Mouse (Mus musculus) embryonic facial prominence, embryonic 15.5 days (tissue): ENCODE results near the gene Zbed3. TPM values are rescaled to one million over a fixed set of nuclear protein-coding genes. Genes with fewer than 3 reads are reported as not detected.

Experiments used
- ATAC-seq: fragments of 200-750 bp; cut with Nextera tagmentation; 2 replicates; pipeline ENCODE4 v1.8.0; 2017; ENCODE audit warnings: low read depth, moderate TSS enrichment; ENCODE audit not compliant: insufficient number of reproducible peaks, low FRiP score, low TSS enrichment
- H3K27ac ChIP-seq: fragments of 300-500 bp; sonication (generic); replicated peaks from 2 replicates; pipeline ENCODE4 v1.5.1; 2015; ENCODE audit warnings: mild to moderate bottlenecking, inconsistent platforms
- H3K27me3 ChIP-seq: fragments of 300-500 bp; sonication (generic); 2 replicates; pipeline ENCODE4 v1.6.1; 2015; ENCODE audit warnings: inconsistent platforms
- H3K36me3 ChIP-seq: fragments of 300-500 bp; sonication (generic); 2 replicates; pipeline ENCODE4 v1.6.1; 2015; ENCODE audit warnings: mild to moderate bottlenecking, inconsistent platforms
- H3K4me1 ChIP-seq: fragments of 300-500 bp; sonication (generic); 2 replicates; pipeline ENCODE4 v1.6.1; 2015; ENCODE audit warnings: inconsistent platforms
- H3K4me2 ChIP-seq: fragments of 300-500 bp; sonication (generic); replicated peaks from 2 replicates; pipeline ENCODE4 v1.6.1; 2015; ENCODE audit warnings: mild to moderate bottlenecking, inconsistent platforms
- H3K4me3 ChIP-seq: fragments of 300-500 bp; sonication (generic); replicated peaks from 2 replicates; pipeline ENCODE4 v1.5.1; 2015; ENCODE audit warnings: mild to moderate bottlenecking, inconsistent platforms
- H3K9ac ChIP-seq: fragments of 300-500 bp; sonication (generic); 2 replicates; pipeline ENCODE4 v1.6.1; 2015; ENCODE audit warnings: inconsistent platforms
- H3K9me3 ChIP-seq: fragments of 300-500 bp; sonication (generic); replicated peaks from 2 replicates; pipeline ENCODE4 v1.6.1; 2016; ENCODE audit warnings: inconsistent platforms
- WGBS: fragments of 180-500 bp; shearing (Covaris S2); methylation state at CpG from one replicate; pipeline ENCODE4 v1.1.7; 2015; 5-methylcytosine and 5-hydroxymethylcytosine counted together
- polyA plus RNA-seq: library from polyadenylated mRNA; unstranded; fragments of >200 nt; fragmentation: Nextera tagmentation; extraction: Ambion mirVana; gene quantifications from 2 replicates; pipeline ENCODE4 v1.2.1, GENCODE M21; 2015

The Zbed3 gene
- 57.1 and 59.8 TPM in 2 replicates for polyA plus RNA-seq

DNA sequence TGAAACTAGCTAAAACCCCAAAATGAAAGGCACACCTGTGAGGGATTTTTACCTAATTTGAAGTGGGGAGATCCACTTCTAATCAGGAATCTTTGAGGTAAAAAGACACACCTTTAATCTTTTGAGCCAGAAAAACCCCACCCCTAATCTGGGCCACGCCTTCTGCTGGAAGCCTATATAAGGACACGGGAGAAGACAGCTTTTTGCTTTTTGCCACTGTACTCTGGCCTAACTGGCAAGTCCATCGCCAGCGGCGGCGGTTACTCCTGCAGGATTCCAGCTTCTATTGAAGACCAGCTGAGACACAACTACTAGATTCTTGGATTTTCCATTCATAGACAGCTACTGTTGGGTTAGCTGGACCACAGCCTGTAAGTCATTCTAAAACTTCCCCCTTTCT lies at the start of gene Zbed3:
Gene Zbed3, plus strand, starts transcription at position 213 of the 400 bp plus-strand sequence.
- WGBS: 91% methylated on average over 6 of the region's 6 CpGs
- Histone ChIP-seq H3K9ac (peak within 1 kb of the TSS; percentile 86), H3K9me3 (no peaks in the 10 kb centered on the region), H3K36me3 (no peaks in the 10 kb centered on the region), H3K4me1 (peaks cover 24% of the 10 kb centered on the region), H3K4me2 (peak within 1 kb of the TSS; percentile 84), H3K4me3 (peak within 1 kb of the TSS; percentile 80), H3K27me3 (no peaks in the 10 kb centered on the region), H3K27ac (peak within 1 kb of the TSS; percentile 99)
- no peak for ATAC-seq

DNA sequence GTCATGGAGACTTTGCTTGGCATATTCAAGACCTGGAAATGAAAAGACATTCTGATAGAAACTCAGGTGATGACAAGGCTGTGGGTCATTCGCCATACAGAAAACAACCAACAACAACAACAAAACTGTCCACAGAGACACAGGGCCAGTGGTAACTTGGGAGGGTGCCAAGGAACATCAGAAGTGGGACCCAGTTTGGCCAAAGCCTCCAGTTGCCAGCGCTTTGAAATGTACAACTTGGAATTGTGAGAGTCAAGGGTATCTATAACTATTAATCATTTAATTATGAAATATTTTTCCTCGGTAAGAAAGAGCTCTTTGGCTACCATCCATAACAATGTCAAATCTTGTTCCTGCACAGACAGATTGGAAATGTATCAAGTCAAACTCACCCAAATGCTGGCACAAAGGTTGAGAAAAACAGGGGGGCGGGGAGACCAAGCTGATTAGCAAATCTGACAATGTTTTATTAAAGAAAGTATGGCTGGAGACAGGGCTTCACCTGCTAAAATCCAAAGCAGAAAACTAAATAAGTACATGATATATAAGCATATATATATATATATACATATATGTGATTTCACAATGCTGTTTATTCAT lies 44.9 kb upstream of the Zbed3 start:
- Histone ChIP-seq H3K9ac (no peak overlapping the region), H3K27me3 (no peaks in the 10 kb centered on the region), H3K27ac (no peak overlapping the region), H3K4me1 (no peaks in the 10 kb centered on the region), H3K9me3 (no peaks in the 10 kb centered on the region), H3K36me3 (no peaks in the 10 kb centered on the region), H3K4me3 (no peak overlapping the region), H3K4me2 (no peak overlapping the region)
- WGBS: 77% methylated on average over 4 of the region's 4 CpGs
- ATAC-seq: no peak

DNA sequence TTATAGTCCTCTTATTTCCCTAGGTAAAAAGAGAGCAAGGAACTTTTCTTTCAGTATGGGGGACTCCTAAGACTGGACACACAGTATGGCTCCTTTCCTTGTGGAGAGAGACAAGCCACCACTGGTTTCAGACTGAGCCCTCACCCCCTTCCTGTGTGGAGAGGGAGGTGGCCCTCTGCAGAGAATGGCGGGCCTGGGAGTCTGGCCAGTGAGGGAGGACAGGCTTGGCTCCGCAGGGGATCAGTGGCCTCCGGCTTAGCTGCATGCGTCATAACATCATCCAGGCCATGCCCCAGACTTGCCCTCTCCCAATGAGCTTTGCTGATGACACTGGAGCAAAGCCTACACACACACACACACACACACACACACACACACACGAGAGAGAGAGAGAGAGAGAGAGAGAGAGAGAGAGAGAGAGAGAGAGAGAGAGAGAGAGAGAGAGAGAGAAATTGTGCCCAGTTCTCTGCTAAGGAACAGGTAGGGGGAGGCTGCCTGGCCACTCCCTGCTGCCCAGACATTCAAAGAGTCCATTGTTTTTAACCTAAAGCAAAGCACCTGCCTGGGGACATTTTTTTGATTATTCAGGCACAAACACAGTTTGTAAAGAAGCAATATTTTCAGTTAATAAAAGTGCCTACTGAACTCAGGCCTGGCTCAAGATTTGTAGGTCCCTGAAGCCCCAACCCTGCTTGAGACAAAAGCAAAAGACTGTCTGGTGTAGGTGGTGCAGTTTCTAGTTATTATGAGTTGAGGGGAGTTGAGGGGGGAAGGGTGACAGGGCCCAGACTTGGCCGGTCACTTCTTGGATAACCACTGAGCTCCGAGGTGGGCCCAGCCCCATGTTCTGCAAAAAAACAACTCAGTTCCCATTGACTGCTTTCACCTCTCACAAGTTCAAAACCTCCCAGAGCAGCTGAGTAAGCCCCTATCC lies 41.4 kb upstream of the Zbed3 start:
- no peak for ATAC-seq
- Histone ChIP-seq H3K9ac (no peak overlapping the region), H3K27me3 (no peaks in the 10 kb centered on the region), H3K27ac (no peak overlapping the region), H3K4me3 (no peak overlapping the region), H3K9me3 (no peaks in the 10 kb centered on the region), H3K4me2 (no peak overlapping the region), H3K36me3 (no peaks in the 10 kb centered on the region), H3K4me1 (no peaks in the 10 kb centered on the region)
- 31% methylated on average over 7 of the region's 7 CpGs for WGBS

DNA sequence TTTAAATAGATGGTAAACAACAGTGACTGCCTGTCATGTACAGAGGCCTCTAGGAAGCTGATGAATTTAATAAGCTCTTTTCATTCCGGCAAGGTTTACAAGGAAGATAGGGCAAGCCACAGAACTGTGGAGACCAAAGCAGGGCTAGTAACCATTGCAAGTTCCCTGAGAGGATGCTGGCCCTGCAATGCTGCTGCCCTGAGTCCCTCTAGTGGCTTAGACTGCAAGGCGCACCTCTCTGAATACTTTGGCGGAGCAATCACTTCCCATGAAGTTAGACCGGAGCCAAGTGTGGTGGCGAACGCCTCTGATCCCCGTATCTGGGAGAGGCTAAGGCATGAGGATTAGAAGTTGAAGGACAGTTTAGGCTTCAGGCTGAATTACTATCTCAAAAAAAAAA lies 36.4 kb upstream of the Zbed3 start:
- 3% methylated on average over 7 of the region's 7 CpGs for WGBS
- ATAC-seq: peak; percentile 63; the same call in 1 of the 2 replicates
- Histone ChIP-seq H3K9ac (no peak overlapping the region), H3K4me3 (no peak overlapping the region), H3K27me3 (no peaks in the 10 kb centered on the region), H3K4me1 (no peaks in the 10 kb centered on the region), H3K9me3 (no peaks in the 10 kb centered on the region), H3K36me3 (no peaks in the 10 kb centered on the region), H3K27ac (no peak overlapping the region), H3K4me2 (no peak overlapping the region)

DNA sequence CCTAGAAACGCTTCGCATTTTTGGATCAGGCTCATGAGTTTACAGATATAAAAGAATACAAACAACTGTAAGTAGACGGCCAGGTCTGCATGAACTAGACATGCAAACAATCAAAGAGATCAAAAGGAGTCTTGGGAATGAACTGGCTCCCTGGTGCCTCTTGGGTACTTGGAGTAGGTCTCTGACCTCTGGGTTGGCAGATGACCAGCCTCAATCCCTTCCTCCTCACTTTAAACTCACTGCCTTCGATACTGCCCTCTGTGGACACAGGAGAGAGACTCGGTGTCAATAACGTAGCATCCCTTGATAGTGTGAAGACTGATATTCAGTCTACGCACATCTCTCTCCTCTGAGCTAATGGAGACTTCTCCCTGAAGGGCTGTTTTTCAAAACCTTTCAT lies 35.4 kb upstream of the Zbed3 start:
- Histone ChIP-seq H3K9ac (no peak overlapping the region), H3K27ac (no peak overlapping the region), H3K4me3 (no peak overlapping the region), H3K36me3 (no peaks in the 10 kb centered on the region), H3K9me3 (no peaks in the 10 kb centered on the region), H3K4me1 (no peaks in the 10 kb centered on the region), H3K27me3 (no peaks in the 10 kb centered on the region), H3K4me2 (no peak overlapping the region)
- no peak for ATAC-seq
- WGBS: 72% methylated on average over 7 of the region's 7 CpGs

DNA sequence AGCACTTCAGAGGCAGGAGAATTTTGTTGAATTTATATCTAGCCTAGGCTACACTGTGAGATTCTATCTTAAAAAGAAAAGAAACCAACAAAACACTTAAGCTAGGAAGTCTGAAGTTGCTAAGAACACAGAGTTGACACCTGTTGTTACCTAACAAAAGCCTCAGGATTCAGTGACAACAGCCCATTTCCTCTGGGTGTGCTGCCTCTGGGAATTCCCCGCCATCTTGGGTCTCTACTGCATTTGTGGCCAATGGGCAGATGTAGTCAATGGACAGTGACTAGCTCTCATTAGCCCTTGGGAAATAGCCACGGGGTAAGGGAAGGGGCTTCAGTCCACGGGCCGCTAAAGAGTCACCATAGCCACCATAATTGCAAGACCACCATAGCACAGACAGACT lies 31.4 kb upstream of the Zbed3 start:
- Histone ChIP-seq H3K36me3 (no peaks in the 10 kb centered on the region), H3K27ac (no peak overlapping the region), H3K4me2 (no peak overlapping the region), H3K9me3 (no peaks in the 10 kb centered on the region), H3K27me3 (no peaks in the 10 kb centered on the region), H3K4me3 (no peak overlapping the region), H3K9ac (no peak overlapping the region), H3K4me1 (no peaks in the 10 kb centered on the region)
- WGBS: 87% methylated on average over 4 of the region's 4 CpGs
- ATAC-seq: no peak

DNA sequence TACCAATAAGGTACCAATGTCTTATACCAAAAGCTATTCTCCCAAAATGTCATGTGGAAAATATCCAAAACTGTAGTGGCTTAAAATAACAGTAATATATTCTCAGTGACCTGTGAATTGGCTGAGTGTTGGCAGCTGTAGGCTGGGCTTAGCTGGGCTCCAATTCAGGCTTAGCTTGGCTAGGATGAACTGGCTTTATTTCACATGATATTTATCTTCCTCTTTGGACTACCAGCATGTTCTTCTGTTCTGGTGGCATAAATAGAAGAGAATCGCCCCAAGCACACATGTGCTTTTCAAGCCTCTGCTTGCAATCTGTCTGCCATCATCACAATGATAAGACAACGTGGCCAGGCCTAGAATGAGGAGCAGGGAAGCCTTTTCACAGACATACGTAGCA lies 23.5 kb upstream of the Zbed3 start:
- no peaks in the 10 kb centered on the region for H3K36me3 ChIP-seq
- 55% methylated on average over 3 of the region's 3 CpGs for WGBS
- H3K27me3 ChIP-seq: no peaks in the 10 kb centered on the region
- H3K4me2 ChIP-seq: no peak overlapping the region
- no peaks in the 10 kb centered on the region for H3K4me1 ChIP-seq
- no peaks in the 10 kb centered on the region for H3K9me3 ChIP-seq
- H3K9ac ChIP-seq: no peak overlapping the region
- H3K4me3 ChIP-seq: no peak overlapping the region
- no peak for ATAC-seq
- no peak overlapping the region for H3K27ac ChIP-seq

DNA sequence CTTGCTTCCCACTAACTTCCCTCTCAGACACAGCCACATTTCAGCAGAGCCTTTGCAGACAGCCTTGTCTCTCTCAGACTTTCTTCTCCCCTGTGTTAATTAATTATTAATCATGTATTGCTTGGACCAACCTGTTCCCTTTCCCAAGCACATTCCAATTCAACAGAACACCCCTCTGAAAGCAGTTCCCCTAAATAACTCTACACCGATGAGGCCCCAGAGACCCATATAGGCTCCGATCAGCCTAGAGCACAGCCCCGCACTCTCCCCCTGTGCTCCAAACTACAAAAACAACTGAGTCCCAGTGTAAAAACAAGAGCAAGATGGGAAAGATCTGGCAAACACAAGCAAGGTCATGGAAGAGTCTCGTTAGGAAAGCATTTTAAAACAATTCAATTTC lies 16.8 kb upstream of the Zbed3 start:
- Histone ChIP-seq H3K4me2 (no peak overlapping the region), H3K4me3 (no peak overlapping the region), H3K9ac (no peak overlapping the region), H3K27ac (no peak overlapping the region), H3K36me3 (no peaks in the 10 kb centered on the region), H3K4me1 (no peaks in the 10 kb centered on the region), H3K27me3 (no peaks in the 10 kb centered on the region), H3K9me3 (no peaks in the 10 kb centered on the region)
- no peak for ATAC-seq
- 61% methylated on average over 4 of the region's 4 CpGs for WGBS

DNA sequence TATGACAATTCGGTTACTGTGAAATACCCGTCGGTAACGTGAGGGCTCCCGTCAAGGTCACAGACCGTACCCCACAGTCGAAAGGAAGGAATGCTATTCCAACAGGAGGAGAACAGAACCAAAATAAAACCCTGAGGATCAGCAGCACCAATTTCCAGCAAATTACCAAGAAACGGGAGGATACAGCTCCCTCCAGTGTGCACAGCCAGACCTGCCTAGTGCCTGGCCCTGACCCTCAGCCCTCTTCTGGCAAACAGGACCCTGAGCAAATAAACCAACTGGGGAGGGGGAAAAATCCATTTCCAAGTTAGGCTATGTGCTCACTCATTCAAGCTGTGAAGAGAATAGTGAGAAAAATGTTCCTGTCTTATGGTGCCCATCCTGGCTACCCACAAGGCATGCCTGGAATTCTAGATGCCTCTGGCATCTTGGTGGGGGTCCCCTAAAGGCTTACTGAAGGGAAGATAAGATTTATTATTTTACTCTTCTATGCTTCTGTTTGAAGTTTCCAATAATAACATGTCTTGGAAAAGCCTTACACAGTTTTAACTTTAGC lies 16.2 kb upstream of the Zbed3 start:
- Histone ChIP-seq H3K27ac (no peak overlapping the region), H3K4me3 (no peak overlapping the region), H3K9ac (no peak overlapping the region), H3K9me3 (no peaks in the 10 kb centered on the region), H3K36me3 (no peaks in the 10 kb centered on the region), H3K4me1 (no peaks in the 10 kb centered on the region), H3K4me2 (no peak overlapping the region), H3K27me3 (no peaks in the 10 kb centered on the region)
- ATAC-seq: no peak
- WGBS: 64% methylated on average over 8 of the region's 8 CpGs

DNA sequence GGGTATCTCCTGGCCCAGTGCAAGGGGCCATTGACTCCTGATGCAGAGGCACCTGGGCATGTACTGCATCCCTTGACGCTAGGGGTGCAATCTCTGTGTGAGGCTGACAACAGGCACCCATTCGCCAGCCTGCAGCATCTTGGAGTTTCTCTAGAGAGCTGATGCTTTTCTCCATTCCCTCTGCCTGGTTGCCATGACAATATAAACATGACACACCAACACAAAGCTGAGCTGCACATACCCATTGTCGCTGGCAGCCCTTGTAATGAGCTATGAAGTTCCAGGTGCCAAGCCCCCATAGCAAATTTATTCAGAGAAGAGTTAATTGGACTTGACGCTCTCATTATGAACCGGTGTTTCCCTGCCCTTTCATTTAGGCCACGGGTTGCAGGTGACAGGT lies 11.4 kb upstream of the Zbed3 start:
- Histone ChIP-seq H3K27me3 (no peaks in the 10 kb centered on the region), H3K9ac (no peak overlapping the region), H3K9me3 (no peaks in the 10 kb centered on the region), H3K4me3 (no peak overlapping the region), H3K36me3 (no peaks in the 10 kb centered on the region), H3K27ac (no peak overlapping the region), H3K4me2 (no peak overlapping the region), H3K4me1 (no peaks in the 10 kb centered on the region)
- 72% methylated on average over 6 of the region's 6 CpGs for WGBS
- ATAC-seq: no peak

DNA sequence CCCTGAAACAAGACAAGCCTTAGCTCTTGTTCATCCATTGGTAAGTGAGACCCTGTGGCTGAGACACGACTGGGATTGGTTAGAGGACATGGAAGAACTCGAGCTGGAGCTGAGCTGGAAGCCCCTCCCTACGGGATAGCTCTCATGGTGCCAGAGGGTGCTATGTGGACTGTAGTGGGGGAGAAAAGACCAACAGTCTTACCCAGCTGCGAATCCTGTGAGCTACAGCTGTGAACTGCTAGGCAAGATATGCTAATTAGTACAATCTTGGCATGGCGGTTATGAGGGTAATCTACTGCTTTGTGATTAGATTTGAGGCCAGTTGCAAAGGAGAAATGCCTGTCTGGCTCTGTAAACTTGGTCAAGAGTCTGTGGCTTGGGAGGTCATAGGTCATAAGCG lies 4.3 kb upstream of the Zbed3 start:
- H3K4me2 ChIP-seq: no peak overlapping the region
- no peaks in the 10 kb centered on the region for H3K36me3 ChIP-seq
- H3K27ac ChIP-seq: no peak overlapping the region
- 0 out of 2 replicates have a peak, but pooled peaks cover 5% of the 10 kb centered on the region for H3K4me1 ChIP-seq
- H3K9me3 ChIP-seq: no peaks in the 10 kb centered on the region
- H3K27me3 ChIP-seq: no peaks in the 10 kb centered on the region
- H3K9ac ChIP-seq: no peak overlapping the region
- no peak overlapping the region for H3K4me3 ChIP-seq
- WGBS: 67% methylated on average over 6 of the region's 6 CpGs
- ATAC-seq: no peak
